ENCODE assay signal across 13 mouse cellular contexts in the genomic region with DNA sequence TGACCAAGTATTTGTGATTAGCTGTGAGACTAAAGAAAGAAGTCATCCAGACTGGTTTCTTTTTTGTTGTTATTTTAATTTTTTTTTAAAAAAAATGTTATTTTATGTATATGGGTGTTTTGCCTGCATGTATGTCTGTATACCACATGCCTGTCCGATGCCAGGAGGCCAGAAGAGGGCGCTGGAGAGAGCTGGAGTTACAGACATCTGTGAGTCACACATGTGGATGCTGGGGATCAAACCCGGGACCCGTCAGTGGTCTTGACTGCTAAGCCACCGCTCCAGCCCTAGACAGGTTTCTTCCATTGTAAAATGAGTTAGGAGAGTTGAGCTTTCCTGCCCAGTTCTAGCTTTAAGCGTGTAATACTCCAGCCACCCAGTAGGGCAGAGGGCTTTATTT. TPM values are rescaled to one million over a fixed set of nuclear protein-coding genes. Genes with fewer than 3 reads are reported as not detected.
A peak's percentile ranks its signal among the peaks of the same experiment; 100 is the strongest.
DNase-seq lines count a peak whose midpoint lies in the region; ATAC-seq and TF ChIP-seq lines count a peak whose summit lies in the region.
"Had no signal": no experiment of that assay in that cellular context is flagged by ENCODE, and none has a peak within 500 bp of the region (broad histone marks: within the 10 kb centered on the region; RNA-seq: fewer than 3 reads in every experiment).

No protein-coding gene starts in this region.

- TF ChIP-seq CTCF in heart, adult 2 months (IDR thresholded peaks at IDR 0.05), result peak; percentile 39

- no peaks in the 10 kb centered on the region for H3K79me2 ChIP-seq in heart, adult 2 months (replicated peaks; ENCODE audit: control insufficient read depth, insufficient read depth, low read length)

- no peak for TF ChIP-seq EP300 in heart, adult 2 months (IDR thresholded peaks at IDR 0.05; ENCODE audit: insufficient read depth, low read depth, low read length)

- H3K36me3 ChIP-seq in heart, adult 2 months (ENCODE audit: control insufficient read depth, insufficient read depth, low read length), result no peaks in the 10 kb centered on the region

- H3K4me3 ChIP-seq in heart, adult 2 months, result no peak overlapping the region
- H3K4me3 ChIP-seq: embryonic facial prominence, embryonic 15.5 days; heart, embryonic 12.5 days had no signal

- ATAC-seq in erythroblast, adult 5-6 weeks (replicated peaks; ENCODE audit: low FRiP score, poor library complexity, severe bottlenecking), result peak; percentile 62

- H3K4me1 ChIP-seq in heart, adult 2 months (ENCODE audit: control insufficient read depth, insufficient read depth, low read length), result no peaks in the 10 kb centered on the region
- H3K4me1 ChIP-seq: embryonic facial prominence, embryonic 15.5 days; heart, embryonic 12.5 days had no signal

- no peaks in the 10 kb centered on the region for H3K27me3 ChIP-seq in heart, adult 2 months (ENCODE audit: control insufficient read depth, insufficient read depth, low read length)
- H3K27me3 ChIP-seq: embryonic facial prominence, embryonic 15.5 days; heart, embryonic 12.5 days had no signal

- no peak overlapping the region for H3K9ac ChIP-seq in heart, adult 2 months (ENCODE audit: low read depth, low read length)
- H3K9ac ChIP-seq: embryonic facial prominence, embryonic 15.5 days; heart, embryonic 12.5 days had no signal

- intact Hi-C loops in heart, adult 2 months (cut with DNase I), result loop anchor here (5.0 kb wide), 1 partner anchor 43 kb away; no protein-coding TSS in a partner anchor

- 57% methylated on average over 6 of the region's 6 CpGs for WGBS in heart, adult 2 months

- TF ChIP-seq POLR2A in heart, adult 2 months (IDR thresholded peaks at IDR 0.05; ENCODE audit: insufficient read depth, low read depth, low read length), result no peak

- H3K27ac ChIP-seq in heart, adult 2 months, result no peak overlapping the region
- H3K27ac ChIP-seq: embryonic facial prominence, embryonic 15.5 days had no signal

- no peak for DNase-seq in heart, adult 2 months
- DNase-seq in heart, adult 18-20 months, result no peak
- DNase-seq in spleen, adult 12 weeks (ENCODE audit: low spot score), result peak; percentile 15
- DNase-seq in spleen, postnatal 36 days (ENCODE audit: low spot score in 2 of 2), result no peak
- peak; percentile 42 to 43 for DNase-seq in thymus, postnatal 36 days
- no peak for DNase-seq in natural killer cell, adult 2 months (ENCODE audit: low spot score in 2 of 2)
- no peak for DNase-seq in urinary bladder, adult 18-20 months (ENCODE audit: low spot score in 2 of 2)
- DNase-seq: cerebellum, adult 11 months; right cerebral cortex, postnatal 4 days had no signal

RNA-seq across cellular contexts. Expression of a gene that starts 10.1 kb away (rescaled TPM):
- total RNA-seq in heart, adult 2 months (2021), result 10 to 100 TPM; 67.3 to 75.7 TPM
- polyA plus RNA-seq in heart, adult 2 months (2012; rRNA removed), result 19.3 and 40.7 TPM in 2 replicates
- total RNA-seq in heart, adult 18-20 months (2021), result 10 to 100 TPM; 74.2 to 74.4 TPM
- 1.3 TPM in 1 of 2 replicates, not detected in the other for total RNA-seq in erythroblast, adult 5-6 weeks (2015; ENCODE audit: low replicate concordance)
- total RNA-seq in erythroblast, adult 5-6 weeks (2017; ENCODE audit: low replicate concordance), result not detected in 2 replicates
- total RNA-seq: monocyte, adult 5-6 weeks had no signal

RNA-seq across cellular contexts. Expression of a gene that starts 33.0 kb away (rescaled TPM):
- total RNA-seq in heart, adult 2 months (2021), result 1 to 10 TPM; 5.1 to 5.2 TPM
- 1.6 and 2.0 TPM in 2 replicates for polyA plus RNA-seq in heart, adult 2 months (2012; rRNA removed)
- 1 to 10 TPM; 4.3 to 4.4 TPM for total RNA-seq in heart, adult 18-20 months (2021)
- not detected in 2 replicates for total RNA-seq in erythroblast, adult 5-6 weeks (2015; ENCODE audit: low replicate concordance)
- total RNA-seq in erythroblast, adult 5-6 weeks (2017; ENCODE audit: low replicate concordance), result not detected in 2 replicates
- total RNA-seq: monocyte, adult 5-6 weeks had no signal

RNA-seq across cellular contexts. Expression of a gene that starts 33.3 kb away (rescaled TPM):
- 10 to 100 TPM; 27.1 to 33.1 TPM for total RNA-seq in heart, adult 2 months (2021)
- polyA plus RNA-seq in heart, adult 2 months (2012; rRNA removed), result 8.8 and 17.2 TPM in 2 replicates
- total RNA-seq in heart, adult 18-20 months (2021), result 10 to 100 TPM; 29.1 to 29.7 TPM
- 4.2 and 5.0 TPM in 2 replicates for total RNA-seq in erythroblast, adult 5-6 weeks (2015; ENCODE audit: low replicate concordance)
- 1.3 and 1.9 TPM in 2 replicates for total RNA-seq in erythroblast, adult 5-6 weeks (2017; ENCODE audit: low replicate concordance)

RNA-seq across cellular contexts. Expression of a gene that starts 42.4 kb away (rescaled TPM):
- total RNA-seq in heart, adult 2 months (2021), result 10 to 100 TPM; 35.5 to 36.2 TPM
- polyA plus RNA-seq in heart, adult 2 months (2012; rRNA removed), result 1.7 and 4.4 TPM in 2 replicates
- 10 to 100 TPM; 33.8 to 40.1 TPM for total RNA-seq in heart, adult 18-20 months (2021)
- total RNA-seq in erythroblast, adult 5-6 weeks (2015; ENCODE audit: low replicate concordance), result 30.3 and 33.6 TPM in 2 replicates
- 14.9 and 34.7 TPM in 2 replicates for total RNA-seq in erythroblast, adult 5-6 weeks (2017; ENCODE audit: low replicate concordance)

Comparison
In these comparisons a context has a peak if more than half of its experiments do, and no peak if none do; other contexts are left out.
1. DNase-seq: peak in spleen, adult 12 weeks (single experiment) and thymus, postnatal 36 days (2 of 2); none in heart, adult 2 months (0 of 2), heart, adult 18-20 months (0 of 2), spleen, postnatal 36 days (0 of 2), natural killer cell, adult 2 months (0 of 2) and urinary bladder, adult 18-20 months (0 of 2).
2. RNA of a gene that starts 10.1 kb away (total RNA-seq): 67.3 to 75.7 TPM in heart, adult 2 months and 74.2 to 74.4 TPM in heart, adult 18-20 months; 1.3 TPM in erythroblast, adult 5-6 weeks; every median in the first group is over 10 times any median in the second.
3. RNA of a gene that starts 33.3 kb away (total RNA-seq): 27.1 to 33.1 TPM in heart, adult 2 months and 29.1 to 29.7 TPM in heart, adult 18-20 months; 1.3 to 5.0 TPM in erythroblast, adult 5-6 weeks; every median in the first group is over 4 times any median in the second.